Mouse (Mus musculus) monocyte, adult 2 months (primary cell): ENCODE measurements at regions not wholly inside any gene's neighbourhood (a gene's known extent, or its start where the extent isn't known, plus 50 kb on each side); places are given as distances from the start of the nearest gene placed in this dataset.

Experiments used
- DNase-seq, 2 experiments: peaks; one replicate each; pipeline ENCODE4 v3.0.0; 2022; ENCODE audit warnings: low spot score in 2 of 2, low read depth in 1 of 2

DNA sequence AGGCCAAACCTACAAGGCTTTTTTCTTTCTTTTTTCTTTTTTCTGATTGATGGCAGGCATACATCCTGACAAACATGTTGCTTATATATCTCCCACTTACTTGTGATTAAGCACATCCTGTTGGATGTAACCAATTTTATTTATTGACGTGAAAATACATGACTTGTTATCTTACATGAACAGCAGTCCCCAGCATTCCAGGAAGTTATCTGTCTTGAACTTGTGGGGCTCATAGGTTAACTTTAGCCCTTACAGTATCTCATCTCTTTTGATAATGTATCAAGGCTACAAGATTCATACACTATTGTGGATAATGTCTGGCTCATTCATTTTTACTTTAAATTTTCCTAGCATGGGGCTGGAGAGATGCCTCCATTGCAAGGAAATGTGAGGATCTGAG lies 852.0 kb upstream of the Agtr1b start:
- DNase-seq: no peak

DNA sequence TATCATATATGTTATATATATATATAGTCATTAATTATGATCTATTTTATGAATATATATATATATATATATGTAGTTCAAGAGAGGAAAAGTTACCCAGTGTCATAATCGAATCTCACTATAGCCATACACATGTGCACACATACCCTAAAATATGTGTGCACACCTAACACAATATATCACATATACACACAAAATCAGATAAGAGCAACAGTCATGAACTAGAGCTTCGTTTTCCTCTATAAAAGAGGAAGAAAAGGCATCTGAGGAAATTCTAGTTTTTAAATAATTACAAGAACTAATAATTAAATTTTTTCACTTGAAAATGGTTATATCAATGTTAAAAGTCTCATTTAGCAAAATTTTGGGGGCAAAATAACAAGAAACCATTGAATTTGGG lies 835.3 kb upstream of the Tbl1xr1 start:
- no peak for DNase-seq

DNA sequence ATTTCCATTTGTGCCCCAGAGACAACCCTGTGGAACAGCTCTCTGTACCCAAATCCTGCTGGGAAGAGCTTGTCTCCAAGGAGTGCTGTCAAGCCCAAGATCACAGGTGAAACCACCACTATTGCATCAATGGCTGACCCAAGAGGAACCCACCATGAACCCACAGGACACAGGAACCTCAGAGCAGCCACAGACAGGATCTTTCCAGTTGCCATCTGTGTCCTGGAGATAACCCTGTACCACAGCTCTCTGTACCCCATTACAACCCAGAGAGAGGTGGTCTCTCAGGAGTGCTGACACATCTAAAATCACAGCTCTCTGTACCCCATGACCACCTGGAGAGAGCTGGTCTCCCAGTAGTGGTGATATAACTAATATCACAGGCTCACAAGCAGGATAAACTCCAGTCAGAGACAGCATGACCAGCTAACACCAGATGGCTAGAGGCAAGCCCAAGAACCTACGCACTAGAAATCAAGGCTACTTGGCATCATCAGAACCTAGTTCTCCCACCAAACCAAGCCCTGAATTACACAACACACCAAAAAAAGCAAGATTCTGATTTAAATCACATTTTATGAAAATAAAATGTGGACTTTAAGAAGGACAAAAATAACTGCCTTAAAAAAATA lies 820.2 kb upstream of the Tbl1xr1 start:
- DNase-seq: no peak

DNA sequence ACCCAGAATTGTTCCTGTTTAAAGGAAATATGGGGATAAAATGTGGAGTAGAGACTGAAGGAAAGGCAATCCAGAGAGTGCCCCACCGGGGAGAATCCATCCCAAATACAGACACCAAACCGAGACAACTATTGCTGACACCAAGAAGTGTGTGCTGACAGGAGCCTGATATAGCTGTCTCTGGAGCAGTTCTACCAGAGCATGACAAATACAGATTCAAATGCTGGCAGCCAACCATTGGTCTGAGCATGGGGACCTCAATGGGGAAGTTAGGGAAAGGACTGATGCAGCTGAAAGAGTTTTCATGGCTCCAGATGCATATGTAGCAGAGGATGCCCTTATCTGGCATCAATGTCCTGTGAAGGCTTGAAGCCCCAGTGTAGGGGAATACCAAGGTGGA lies 813.1 kb upstream of the Tbl1xr1 start:
- no peak for DNase-seq

DNA sequence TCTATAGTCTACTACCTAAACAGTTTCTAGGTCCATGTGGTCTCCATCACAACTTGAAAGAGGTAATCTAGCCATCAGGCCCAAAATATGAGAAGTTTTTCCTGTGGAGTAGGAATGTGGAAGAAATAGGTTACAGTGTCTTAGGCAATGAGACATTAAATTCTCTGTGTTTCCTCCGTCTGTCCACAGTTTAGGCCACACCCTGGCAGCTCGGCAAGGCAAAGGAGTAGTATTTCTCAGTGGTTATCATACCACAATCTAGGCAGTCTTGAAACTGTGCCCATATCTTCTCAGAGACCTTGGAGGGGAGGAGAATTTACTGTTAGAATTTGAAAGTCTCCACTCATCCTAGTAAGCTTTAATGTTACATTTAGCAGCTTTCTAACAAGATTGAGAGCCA lies 811.0 kb upstream of the Tbl1xr1 start:
- DNase-seq: no peak

DNA sequence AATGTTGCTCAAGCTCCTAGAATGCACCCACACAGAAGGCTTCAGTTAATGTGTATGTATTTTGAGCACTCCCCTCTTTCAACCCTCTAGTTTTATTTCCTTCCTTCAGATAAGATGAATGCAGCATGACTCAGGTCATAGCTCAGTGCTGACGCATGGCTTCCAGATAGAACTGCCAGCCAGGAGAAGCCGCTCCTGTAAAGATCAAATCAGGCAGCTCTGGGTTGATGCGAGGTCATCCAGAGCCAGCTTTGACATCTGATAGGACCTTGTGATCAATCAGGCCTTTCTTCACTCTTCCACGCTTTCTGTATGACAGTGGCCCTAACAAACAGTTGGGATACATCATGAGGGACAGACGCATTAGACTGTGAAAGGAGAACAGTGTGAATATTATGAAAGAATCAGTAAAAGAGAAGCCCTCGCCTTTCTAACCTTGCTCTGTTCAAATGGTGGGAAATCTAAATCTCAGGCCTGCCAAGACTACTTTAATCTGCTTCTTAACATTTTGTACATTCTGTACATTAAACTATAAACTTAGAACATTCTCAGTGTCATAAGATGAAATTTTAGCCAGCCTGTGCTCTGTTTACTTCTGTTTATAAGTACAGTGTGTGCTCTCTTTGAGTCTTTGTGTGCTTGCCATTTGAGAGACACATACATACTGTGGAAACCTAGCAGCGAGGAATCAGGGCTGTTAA lies 807.9 kb upstream of the Tbl1xr1 start:
- DNase-seq: no peak

DNA sequence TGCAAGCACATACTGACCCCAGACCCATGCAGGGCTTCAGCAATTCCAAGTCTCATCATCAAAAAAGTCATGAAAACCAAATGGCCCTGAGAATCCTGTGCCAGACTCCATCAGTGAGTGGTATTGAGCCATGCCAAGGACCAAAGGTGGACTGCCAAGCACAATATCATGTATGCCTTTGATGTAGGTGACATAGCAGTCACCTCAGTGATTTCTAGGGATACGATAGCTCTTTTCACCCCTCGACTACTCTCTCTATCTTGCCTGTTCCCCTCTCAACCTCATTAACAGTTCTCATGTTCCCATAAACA lies 807.4 kb upstream of the Tbl1xr1 start:
- no peak for DNase-seq

DNA sequence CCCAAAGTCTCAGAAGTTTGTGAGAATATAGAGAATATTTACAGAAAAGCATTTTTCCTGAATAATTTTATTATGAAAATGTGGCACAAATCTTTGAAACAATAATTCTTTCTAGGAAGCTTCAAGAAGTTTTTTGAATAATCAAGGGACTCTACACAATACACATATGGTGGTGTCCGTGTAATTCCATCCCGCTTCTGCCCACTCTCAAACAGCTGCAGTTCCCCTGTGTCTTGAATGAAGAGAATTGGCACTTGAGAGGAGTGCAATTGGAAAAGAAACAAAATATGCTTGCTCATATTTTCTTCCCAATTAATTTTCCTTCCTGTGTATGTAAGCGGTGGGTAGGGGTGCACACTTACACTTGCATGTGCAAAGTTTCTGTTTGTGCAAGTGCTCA lies 805.7 kb upstream of the Tbl1xr1 start:
- DNase-seq: no peak

DNA sequence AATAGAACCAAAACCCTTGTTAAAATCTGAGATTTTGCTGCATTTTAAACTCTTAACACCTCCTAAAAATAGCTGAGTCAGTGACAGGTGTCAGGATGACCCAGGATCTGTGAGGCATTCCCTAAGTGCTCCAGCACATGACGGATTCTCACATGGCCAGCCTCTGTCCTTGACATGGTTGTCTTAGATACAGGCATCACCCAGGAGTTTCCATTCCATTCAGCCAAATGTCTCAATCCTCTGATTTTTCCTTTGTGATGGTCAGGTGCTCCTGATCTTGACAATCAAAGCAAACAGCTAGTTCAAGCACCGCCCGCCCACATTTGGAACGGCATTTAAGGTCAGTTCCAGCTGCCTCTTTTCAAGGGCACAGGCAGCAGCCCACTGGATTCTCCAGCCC lies 804.2 kb upstream of the Tbl1xr1 start:
- DNase-seq: no peak

DNA sequence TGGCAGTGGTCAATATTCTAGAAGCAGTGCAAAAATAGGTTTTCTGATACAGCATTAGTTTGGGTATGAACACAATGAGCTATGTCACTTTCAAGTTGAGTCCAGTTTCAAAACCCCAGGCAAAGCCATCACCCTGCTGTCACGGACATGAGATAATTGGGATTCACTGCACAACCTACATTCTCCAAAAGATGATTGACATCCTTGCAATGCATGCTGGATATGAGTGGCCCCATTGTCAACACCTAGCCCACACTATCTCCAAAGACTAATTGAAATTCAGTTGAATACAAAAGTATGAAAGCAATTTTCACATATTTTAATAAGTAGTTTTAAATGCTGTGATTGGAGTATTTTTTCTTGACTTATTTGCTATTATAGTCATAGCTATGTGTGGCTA lies 783.7 kb upstream of the Tbl1xr1 start:
- no peak for DNase-seq

DNA sequence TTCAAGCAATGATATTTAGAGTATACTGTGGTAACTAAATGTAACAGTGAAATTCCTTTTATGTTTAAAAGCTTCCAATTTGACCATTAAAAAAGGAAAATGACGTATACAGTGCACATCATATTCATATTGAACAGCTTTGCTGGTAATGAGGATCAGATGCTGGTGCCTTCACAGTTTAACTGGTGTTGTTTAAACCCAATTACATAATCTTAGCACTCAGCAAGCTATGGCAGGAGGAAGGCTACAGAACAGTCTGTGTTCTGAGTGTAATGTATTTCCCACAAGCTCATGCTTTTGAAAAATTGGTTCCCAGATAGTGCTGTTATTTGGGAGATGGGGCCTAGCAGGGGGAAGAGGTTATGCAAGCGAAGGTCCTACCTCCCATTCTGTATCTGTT lies 783.1 kb upstream of the Tbl1xr1 start:
- no peak for DNase-seq

DNA sequence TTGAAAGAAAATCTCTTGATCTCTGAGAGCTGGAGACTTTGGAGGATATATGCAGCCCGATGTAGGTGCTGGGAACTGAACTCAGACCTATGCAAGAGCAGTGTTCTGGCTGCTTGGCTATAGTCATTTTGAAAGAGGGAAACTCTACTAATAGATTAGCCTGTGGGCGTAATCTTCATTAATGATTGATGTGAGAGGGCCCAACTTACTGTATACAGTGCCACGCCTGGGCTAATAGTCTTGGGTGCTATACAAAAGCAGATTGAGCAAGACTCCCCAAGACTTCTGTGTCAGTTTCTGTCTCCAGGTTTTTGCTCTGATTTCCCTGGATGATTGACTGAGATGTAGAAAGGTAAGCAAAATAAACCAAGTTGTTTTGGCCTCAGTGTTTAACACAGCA lies 781.7 kb upstream of the Tbl1xr1 start:
- no peak for DNase-seq

DNA sequence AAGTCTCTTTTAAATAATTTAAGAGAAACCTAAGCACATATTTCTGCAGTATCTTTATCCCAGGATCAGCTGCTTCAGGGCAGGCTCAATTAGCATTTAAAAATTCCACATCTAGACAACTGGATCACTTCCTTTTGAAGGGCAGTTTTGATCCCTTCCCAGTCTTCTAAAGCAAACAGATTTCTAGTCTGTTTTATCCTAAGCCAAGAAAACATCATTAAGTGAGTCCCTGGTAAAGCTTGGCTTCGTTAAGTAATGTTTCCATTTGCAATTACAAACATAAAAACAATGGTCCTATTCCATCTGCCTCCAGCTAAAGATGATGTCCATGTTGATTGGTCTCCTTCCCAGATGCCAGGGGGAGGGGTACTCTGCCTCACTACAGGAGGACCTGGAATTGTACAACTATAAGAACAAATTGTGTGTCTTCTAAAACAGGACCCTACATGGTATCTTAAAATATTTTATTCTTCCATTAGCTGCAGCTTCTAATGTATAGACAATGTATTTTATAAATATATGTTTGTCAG lies 779.8 kb upstream of the Tbl1xr1 start:
- no peak for DNase-seq

DNA sequence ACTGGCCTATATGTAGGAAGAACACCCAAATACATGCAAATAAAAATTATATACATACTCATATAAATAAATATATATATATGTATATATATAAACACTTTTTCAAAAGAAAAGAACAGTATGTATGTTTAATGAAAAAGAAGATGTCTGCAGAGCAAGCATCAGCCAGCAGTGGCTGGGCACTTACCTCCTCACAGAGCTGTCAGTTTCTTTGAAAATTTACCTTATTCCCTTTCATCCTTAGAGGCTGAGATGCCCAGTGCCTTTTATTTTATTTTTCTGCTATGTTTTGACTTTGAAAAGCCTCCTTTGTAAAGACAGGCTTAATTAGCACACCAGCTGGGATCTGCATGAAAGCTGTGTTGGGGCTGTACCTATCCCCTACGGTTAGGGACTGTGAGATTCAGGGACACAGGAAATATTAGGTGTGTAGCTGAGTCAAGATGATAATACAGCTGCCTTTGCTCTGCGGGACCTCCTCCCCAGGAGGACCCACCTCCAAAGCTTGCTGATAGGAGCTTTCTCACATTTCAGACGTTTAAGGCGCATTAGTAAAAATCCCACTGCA lies 751.0 kb upstream of the Tbl1xr1 start:
- no peak for DNase-seq

DNA sequence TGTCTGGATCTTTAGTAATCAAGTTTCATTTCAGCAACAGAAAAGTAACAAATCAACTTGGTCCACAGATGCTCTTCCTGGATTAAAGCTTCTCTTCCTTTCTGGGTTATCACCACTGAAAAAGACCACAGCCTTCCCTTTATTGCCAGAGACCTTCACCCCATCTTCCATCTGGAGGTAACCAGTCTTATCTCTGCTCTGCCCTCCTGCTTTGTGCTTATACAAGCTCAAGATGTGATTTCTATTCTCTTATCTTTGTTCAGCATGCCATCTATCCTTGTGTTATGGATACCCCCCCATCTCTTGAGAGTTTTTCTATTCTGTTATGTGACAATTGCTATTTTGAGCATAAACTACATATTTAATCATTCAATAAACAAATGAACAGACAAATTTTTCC lies 734.5 kb upstream of the Tbl1xr1 start:
- DNase-seq: no peak

DNA sequence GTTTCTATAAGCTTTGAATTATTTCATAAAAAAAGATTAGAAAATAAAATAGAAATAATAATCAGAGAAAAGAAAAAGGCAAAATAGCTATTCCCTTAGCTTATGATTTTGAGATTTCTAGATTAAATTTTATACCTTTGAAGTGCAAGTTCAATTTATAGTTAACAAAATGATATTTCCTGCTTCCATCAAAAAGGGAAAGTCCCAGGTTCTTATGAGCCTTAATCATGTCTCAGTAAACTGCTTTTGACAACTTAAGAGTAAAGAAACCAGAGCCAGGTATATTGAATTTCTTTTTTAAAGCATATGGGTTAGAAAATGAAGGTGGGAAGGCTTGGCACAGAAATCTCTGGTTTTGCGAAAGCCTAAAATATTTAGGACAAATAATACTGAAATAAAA lies 733.4 kb upstream of the Tbl1xr1 start:
- DNase-seq: no peak

DNA sequence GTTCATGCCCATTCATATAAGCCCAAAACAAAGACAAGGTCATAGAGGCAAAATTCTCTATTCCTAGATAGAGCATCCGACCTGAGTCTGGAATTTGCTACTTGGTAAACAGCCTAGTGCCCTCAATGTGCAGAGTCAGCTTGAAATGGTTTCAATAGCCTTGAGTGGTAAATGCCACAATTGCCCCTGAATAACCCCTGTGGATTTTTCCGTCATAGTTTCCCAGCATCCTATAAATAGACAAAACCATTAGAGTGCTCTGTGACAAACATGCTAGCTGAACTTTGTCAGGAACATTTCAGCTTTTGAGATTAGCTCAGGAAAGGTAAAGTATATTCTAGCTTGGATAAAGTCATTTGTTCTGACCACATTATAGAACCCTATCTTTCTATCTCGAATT lies 727.0 kb upstream of the Tbl1xr1 start:
- no peak for DNase-seq

DNA sequence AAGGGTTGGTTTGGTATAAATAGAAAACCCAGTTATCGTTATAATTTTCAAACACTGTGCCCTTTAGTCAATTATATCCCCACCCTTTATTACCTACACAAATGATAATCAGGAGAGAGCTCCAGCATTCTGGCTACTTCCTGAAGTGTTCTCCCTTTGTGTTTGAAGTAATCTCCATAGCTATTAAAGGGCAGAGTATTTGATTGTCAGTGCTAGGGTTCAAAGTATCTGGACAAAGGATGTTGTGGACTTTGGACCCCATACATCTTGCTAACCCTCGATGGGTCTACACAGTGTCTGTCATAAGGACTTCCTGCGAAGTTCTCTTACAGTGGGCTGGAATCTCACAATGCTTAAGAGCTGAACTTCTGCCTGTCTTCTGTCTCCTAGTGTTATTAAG lies 720.3 kb upstream of the Tbl1xr1 start:
- DNase-seq: no peak

DNA sequence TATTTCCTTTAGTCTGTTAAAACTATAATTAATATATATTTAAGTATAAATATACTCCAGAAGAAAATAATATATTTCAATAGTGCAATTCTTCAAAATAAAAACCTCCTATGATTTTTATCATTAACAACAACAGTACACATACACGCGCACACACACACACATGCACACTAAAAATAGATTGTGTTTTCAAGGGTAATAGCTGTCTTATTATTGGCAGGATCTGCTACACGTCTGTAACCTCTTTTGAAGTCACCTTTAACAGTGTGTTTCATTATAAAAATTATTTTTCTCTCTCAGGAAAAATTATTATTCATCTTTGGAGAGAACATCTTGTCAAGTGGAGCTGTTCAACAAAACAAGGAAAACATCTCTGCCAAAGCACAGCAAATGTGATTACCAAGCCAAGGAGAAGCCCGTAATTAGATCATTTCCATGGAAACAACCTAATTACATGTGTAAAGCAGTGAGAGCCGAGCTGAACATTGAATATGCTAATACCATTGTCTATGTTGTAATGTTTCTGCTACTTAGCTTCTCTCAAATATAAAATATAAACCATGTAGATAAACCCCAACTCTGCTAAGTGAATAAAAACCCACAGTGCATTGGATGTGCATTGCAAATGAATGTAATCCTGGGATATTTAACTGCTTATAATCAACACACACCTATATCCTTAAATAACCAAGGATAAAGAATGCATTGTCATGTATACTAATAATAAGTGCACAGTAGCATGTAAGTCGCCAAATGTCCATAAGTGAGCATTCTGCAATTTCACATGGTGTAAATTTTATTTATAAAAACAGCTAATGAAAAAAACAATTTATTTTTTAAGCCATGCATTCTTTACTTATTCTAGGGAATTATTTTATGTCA lies 719.4 kb upstream of the Tbl1xr1 start:
- DNase-seq: no peak

DNA sequence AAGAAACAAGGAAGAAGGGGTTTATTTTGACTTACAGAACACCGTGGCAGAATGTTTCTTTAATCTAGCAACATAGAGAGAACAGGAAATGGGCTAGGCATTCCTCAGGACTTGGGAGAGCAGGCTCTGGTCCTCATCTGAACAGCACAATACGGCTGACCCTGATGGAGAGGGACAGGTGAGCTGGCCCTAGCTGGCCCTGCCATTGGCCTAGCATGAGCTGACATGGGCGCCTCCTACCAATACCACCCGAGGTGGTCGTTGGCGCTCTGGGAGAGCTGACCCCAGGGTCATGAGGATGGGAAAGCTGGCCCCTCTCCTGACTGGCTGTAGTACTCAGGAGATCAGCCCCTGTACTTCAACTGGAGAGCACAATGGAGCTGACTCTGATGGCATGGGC lies 718.4 kb upstream of the Tbl1xr1 start:
- DNase-seq: no peak

DNA sequence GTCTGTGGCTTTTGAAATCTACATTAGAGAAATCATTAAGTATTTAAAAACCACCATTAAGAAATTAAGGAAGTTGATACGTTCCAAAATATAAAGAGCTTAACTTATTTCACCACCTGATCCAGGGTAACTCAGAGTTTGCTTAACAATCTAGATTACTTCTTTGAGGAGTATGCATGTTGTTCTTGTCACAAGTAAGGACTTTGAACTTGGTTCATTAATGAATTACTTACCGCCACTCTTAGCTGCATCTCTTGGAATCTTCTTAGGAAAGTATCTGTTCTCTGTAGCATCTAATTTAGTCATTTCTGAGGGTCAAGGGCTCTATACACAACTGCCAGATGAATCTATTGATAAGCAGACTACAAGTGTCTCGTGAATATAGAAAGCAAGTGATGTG lies 715.4 kb upstream of the Tbl1xr1 start:
- no peak for DNase-seq

DNA sequence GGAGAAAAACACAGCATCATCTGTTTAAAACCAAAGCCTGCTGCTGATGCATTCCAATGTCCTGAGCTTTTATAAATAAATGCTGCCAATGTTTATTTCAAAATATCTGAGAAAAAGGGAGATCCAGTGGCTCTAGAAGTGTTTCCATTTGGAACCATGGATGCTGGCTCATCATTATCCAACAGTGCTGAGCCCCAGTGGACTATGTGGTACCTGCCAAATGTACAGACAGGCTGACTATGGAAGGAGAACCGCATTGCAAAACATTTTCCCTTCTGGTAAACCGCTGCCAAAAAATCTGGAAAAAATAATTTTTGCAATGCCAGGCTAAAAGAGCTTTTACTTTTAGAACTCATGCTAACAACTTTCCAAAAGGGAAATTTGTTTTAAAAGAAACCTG lies 696.6 kb upstream of the Tbl1xr1 start:
- no peak for DNase-seq
